Mouse (Mus musculus) forebrain, embryonic 12.5 days (tissue): ENCODE data around the gene Kcnt1. TPM values are rescaled to one million over a fixed set of nuclear protein-coding genes. Genes with fewer than 3 reads are reported as not detected.

Source experiments
- ATAC-seq: fragments of 200-750 bp; cut with Nextera tagmentation; 2 replicates; pipeline ENCODE4 v1.8.0; 2017; ENCODE audit warnings: moderate TSS enrichment; ENCODE audit not compliant: low FRiP score
- H3K27ac ChIP-seq: fragments of 300-500 bp; sonication (generic); 2 replicates; pipeline ENCODE4 v1.5.1; 2016; ENCODE audit warnings: mild to moderate bottlenecking
- H3K27me3 ChIP-seq: fragments of 300-500 bp; sonication (generic); 2 replicates; pipeline ENCODE4 v1.6.1; 2016; ENCODE audit warnings: mild to moderate bottlenecking
- H3K36me3 ChIP-seq: fragments of 300-500 bp; sonication (generic); replicated peaks from 2 replicates; pipeline ENCODE4 v1.6.1; 2016; ENCODE audit warnings: mild to moderate bottlenecking
- H3K4me1 ChIP-seq: fragments of 300-500 bp; sonication (generic); 2 replicates; pipeline ENCODE4 v1.6.1; 2016
- H3K4me2 ChIP-seq: fragments of 300-500 bp; sonication (generic); 2 replicates; pipeline ENCODE4 v1.6.1; 2016; ENCODE audit warnings: mild to moderate bottlenecking, moderate library complexity
- H3K4me3 ChIP-seq: fragments of 300-500 bp; sonication (generic); replicated peaks from 2 replicates; pipeline ENCODE4 v1.5.1; 2016; ENCODE audit warnings: mild to moderate bottlenecking
- H3K9ac ChIP-seq: fragments of 300-500 bp; sonication (generic); 2 replicates; pipeline ENCODE4 v1.6.1; 2016; ENCODE audit warnings: mild to moderate bottlenecking
- H3K9me3 ChIP-seq: fragments of 300-500 bp; sonication (generic); 2 replicates; pipeline ENCODE4 v1.6.1; 2016
- WGBS: fragments of 180-500 bp; shearing (Covaris S2); methylation state at CpG from one replicate; pipeline ENCODE4 v1.1.7; 2016; 5-methylcytosine and 5-hydroxymethylcytosine counted together
- polyA plus RNA-seq: library from polyadenylated mRNA; unstranded; fragments of >200 nt; fragmentation: Nextera tagmentation; extraction: Ambion mirVana; gene quantifications from 2 replicates; pipeline ENCODE4 v1.2.1, GENCODE M21; 2016

Gene Kcnt1
- polyA plus RNA-seq, 1 experiment from 2014 or later = 1.6 TPM

DNA sequence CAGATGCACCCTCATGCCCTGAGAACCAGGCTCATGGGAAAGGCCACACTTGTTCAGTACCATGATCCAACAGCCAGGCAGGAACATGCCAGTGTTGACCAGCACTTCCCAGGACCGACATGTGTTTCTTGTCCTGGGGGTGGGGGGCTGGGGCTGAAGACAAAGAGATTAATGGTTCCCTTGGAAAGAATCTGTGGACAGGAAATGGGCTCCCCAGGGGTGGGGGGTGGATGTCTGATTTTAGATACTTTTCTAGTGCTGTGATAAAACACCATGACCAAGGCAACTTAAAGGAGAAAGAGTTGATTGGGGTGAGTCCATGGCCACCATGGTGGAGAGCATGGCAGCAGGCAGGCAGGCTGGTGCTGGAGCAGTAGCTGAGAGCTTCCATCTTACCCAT, 18.7 kb downstream of the Kcnt1 start:
- Histone ChIP-seq H3K27me3 (peaks cover 21% of the 10 kb centered on the region), H3K4me2 (no peak overlapping the region), H3K9me3 (no peaks in the 10 kb centered on the region), H3K4me3 (no peak overlapping the region), H3K4me1 (peaks cover 6% of the 10 kb centered on the region), H3K36me3 (no peaks in the 10 kb centered on the region), H3K27ac (no peak overlapping the region), H3K9ac (no peak overlapping the region)
- ATAC-seq = no peak
- WGBS = 74% methylated on average over 1 of the region's 1 CpGs

GRCm38 (mm10) chr2:25884756-25885155, 21.2 kb downstream of the Kcnt1 start:
- H3K9ac ChIP-seq = no peak overlapping the region
- H3K27me3 ChIP-seq = 0 out of 2 replicates have a peak, but pooled peaks cover 3% of the 10 kb centered on the region
- no peaks in the 10 kb centered on the region for H3K4me1 ChIP-seq
- WGBS = 82% methylated on average over 3 of the region's 3 CpGs
- H3K4me3 ChIP-seq = no peak overlapping the region
- no peaks in the 10 kb centered on the region for H3K36me3 ChIP-seq
- H3K4me2 ChIP-seq = no peak overlapping the region
- ATAC-seq = no peak
- no peak overlapping the region for H3K27ac ChIP-seq
- no peaks in the 10 kb centered on the region for H3K9me3 ChIP-seq

GRCm38 (mm10) chr2:25887226-25887625, 23.7 kb downstream of the Kcnt1 start:
- Histone ChIP-seq H3K27ac (no peak overlapping the region), H3K9me3 (no peaks in the 10 kb centered on the region), H3K4me1 (no peaks in the 10 kb centered on the region), H3K36me3 (no peaks in the 10 kb centered on the region), H3K4me3 (no peak overlapping the region), H3K27me3 (no peaks in the 10 kb centered on the region), H3K9ac (no peak overlapping the region), H3K4me2 (no peak overlapping the region)
- 75% methylated on average over 8 of the region's 8 CpGs for WGBS
- no peak for ATAC-seq

- Histone ChIP-seq H3K9ac (no peak overlapping the region), H3K36me3 (no peaks in the 10 kb centered on the region), H3K4me2 (no peak overlapping the region), H3K9me3 (no peaks in the 10 kb centered on the region), H3K4me3 (no peak overlapping the region), H3K27ac (no peak overlapping the region), H3K27me3 (no peaks in the 10 kb centered on the region), H3K4me1 (no peaks in the 10 kb centered on the region)
- WGBS = 64% methylated on average over 5 of the region's 5 CpGs
- no peak for ATAC-seq
Observed at GRCm38 (mm10) chr2:25888144-25888543, 24.6 kb downstream of the Kcnt1 start.

- no peaks in the 10 kb centered on the region for H3K36me3 ChIP-seq
- no peak for ATAC-seq
- 85% methylated on average over 7 of the region's 7 CpGs for WGBS
Observed at GRCm38 (mm10) chr2:25892440-25892839, 28.9 kb downstream of the Kcnt1 start.

GRCm38 (mm10) chr2:25898970-25899369, 35.4 kb downstream of the Kcnt1 start:
- Histone ChIP-seq H3K27me3 (no peaks in the 10 kb centered on the region), H3K9ac (no peak overlapping the region), H3K4me3 (no peak overlapping the region), H3K9me3 (no peaks in the 10 kb centered on the region), H3K36me3 (no peaks in the 10 kb centered on the region), H3K4me2 (no peak overlapping the region), H3K4me1 (no peaks in the 10 kb centered on the region), H3K27ac (no peak overlapping the region)
- WGBS = 82% methylated on average over 9 of the region's 9 CpGs
- no peak for ATAC-seq

More at GRCm38 (mm10) chr2:25892440-25892839, 28.9 kb downstream of the Kcnt1 start:
- no peak overlapping the region for H3K9ac ChIP-seq
- H3K4me3 ChIP-seq = no peak overlapping the region
- no peaks in the 10 kb centered on the region for H3K4me1 ChIP-seq
- H3K27me3 ChIP-seq = no peaks in the 10 kb centered on the region
- H3K27ac ChIP-seq = no peak overlapping the region
- no peak overlapping the region for H3K4me2 ChIP-seq
- no peaks in the 10 kb centered on the region for H3K9me3 ChIP-seq

DNA sequence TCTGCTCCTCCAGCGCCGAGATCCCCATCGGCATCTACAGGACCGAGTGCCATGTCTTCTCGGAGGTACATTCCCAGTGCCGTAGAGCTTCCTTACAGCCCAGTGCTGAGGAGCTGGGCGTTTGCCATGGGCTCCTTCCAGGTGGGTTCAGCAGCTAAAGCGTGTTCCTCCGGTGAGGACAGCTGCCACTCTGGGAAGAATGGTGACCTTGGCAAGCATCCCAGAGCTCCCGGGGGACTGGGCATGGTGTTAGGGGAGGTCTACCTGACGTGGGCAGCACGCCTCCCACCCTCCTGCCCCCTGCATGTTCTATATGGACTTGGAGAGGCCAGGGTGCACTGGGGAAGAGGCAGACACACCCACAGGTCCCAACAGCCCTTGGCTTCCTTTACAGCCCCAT, 46.3 kb downstream of the Kcnt1 start:
- WGBS = 86% methylated on average over 12 of the region's 12 CpGs
- no peaks in the 10 kb centered on the region for H3K36me3 ChIP-seq
- H3K9me3 ChIP-seq = no peaks in the 10 kb centered on the region
- H3K4me2 ChIP-seq = no peak overlapping the region
- H3K4me3 ChIP-seq = no peak overlapping the region
- ATAC-seq = no peak
- no peaks in the 10 kb centered on the region for H3K4me1 ChIP-seq
- H3K9ac ChIP-seq = no peak overlapping the region
- H3K27me3 ChIP-seq = no peaks in the 10 kb centered on the region
- no peak overlapping the region for H3K27ac ChIP-seq

DNA sequence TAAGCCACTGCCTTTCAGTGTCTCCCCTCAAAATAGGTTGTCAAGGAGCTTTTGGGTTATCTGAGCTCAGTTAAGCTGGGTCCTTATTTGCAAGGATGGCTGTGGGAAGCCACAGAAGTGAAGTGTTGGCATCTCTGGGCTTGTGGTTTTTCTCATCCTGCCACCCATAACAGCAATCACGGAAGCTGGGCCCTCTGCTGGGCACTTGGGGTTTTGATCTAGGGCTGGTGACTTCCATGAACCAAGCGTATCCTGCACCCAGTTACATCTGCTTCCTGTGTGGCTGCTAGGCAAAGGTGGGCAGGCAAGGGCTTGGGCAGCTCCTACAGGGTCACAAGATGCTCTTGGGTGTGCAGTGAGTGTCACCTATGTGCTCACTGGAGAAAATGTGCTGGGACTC, 49.7 kb downstream of the Kcnt1 start:
- H3K27ac ChIP-seq = no peak overlapping the region
- no peak overlapping the region for H3K4me2 ChIP-seq
- H3K4me3 ChIP-seq = no peak overlapping the region
- no peaks in the 10 kb centered on the region for H3K27me3 ChIP-seq
- WGBS = 54% methylated on average over 2 of the region's 2 CpGs
- H3K4me1 ChIP-seq = no peaks in the 10 kb centered on the region
- ATAC-seq = no peak
- no peaks in the 10 kb centered on the region for H3K9me3 ChIP-seq
- no peaks in the 10 kb centered on the region for H3K36me3 ChIP-seq
- no peak overlapping the region for H3K9ac ChIP-seq

- Histone ChIP-seq H3K4me2 (no peak overlapping the region), H3K9ac (no peak overlapping the region), H3K27me3 (no peaks in the 10 kb centered on the region), H3K4me1 (no peaks in the 10 kb centered on the region), H3K9me3 (no peaks in the 10 kb centered on the region), H3K36me3 (no peaks in the 10 kb centered on the region), H3K4me3 (no peak overlapping the region), H3K27ac (no peak overlapping the region)
- 92% methylated on average over 4 of the region's 4 CpGs for WGBS
- no peak for ATAC-seq
Observed at GRCm38 (mm10) chr2:25914201-25914600, 50.7 kb downstream of the Kcnt1 start.

- Histone ChIP-seq H3K9me3 (no peaks in the 10 kb centered on the region), H3K9ac (no peak overlapping the region), H3K4me2 (no peak overlapping the region), H3K27ac (no peak overlapping the region), H3K4me1 (no peaks in the 10 kb centered on the region), H3K4me3 (no peak overlapping the region), H3K27me3 (no peaks in the 10 kb centered on the region), H3K36me3 (no peaks in the 10 kb centered on the region)
- no peak for ATAC-seq
- 87% methylated on average over 5 of the region's 5 CpGs for WGBS
Observed at GRCm38 (mm10) chr2:25914821-25915220, 51.3 kb downstream of the Kcnt1 start.

- no peaks in the 10 kb centered on the region for H3K9me3 ChIP-seq
- WGBS = 90% methylated on average over 2 of the region's 2 CpGs
- ATAC-seq = no peak
- no peak overlapping the region for H3K4me3 ChIP-seq
- H3K36me3 ChIP-seq = no peaks in the 10 kb centered on the region; the same call in 1 of the 2 replicates
- H3K9ac ChIP-seq = no peak overlapping the region
- H3K27me3 ChIP-seq = no peaks in the 10 kb centered on the region
- peaks cover 6% of the 10 kb centered on the region; the same call in 1 of the 2 replicates for H3K4me1 ChIP-seq
- H3K27ac ChIP-seq = no peak overlapping the region
- no peak overlapping the region for H3K4me2 ChIP-seq
Observed at GRCm38 (mm10) chr2:25918408-25918807, 54.9 kb downstream of the Kcnt1 start.

DNA sequence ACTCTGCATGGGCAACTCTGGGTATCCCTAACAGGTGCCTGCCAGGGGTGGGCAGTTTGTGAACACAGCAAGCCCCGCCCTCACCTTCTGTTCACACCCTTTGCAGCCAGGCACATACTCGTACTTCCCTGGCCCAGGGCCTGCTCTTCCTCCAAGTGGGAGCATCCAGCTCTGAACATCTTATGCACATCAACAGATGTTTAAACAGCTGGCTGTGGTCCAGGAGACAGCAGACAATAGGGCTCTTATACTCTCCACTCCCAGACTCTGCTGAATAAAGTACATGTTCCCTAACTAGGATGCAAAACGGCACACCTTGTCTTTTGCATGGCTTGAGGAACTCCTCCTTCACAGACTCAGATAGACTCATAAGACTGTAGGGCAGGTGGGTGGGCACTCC, 56.4 kb downstream of the Kcnt1 start:
- Histone ChIP-seq H3K4me2 (no peak overlapping the region), H3K9ac (no peak overlapping the region), H3K36me3 (peaks cover 10% of the 10 kb centered on the region), H3K4me1 (peaks cover 6% of the 10 kb centered on the region; the same call in 1 of the 2 replicates), H3K9me3 (no peaks in the 10 kb centered on the region), H3K27ac (no peak overlapping the region), H3K4me3 (no peak overlapping the region), H3K27me3 (no peaks in the 10 kb centered on the region)
- 56% methylated on average over 3 of the region's 3 CpGs for WGBS
- no peak for ATAC-seq

DNA sequence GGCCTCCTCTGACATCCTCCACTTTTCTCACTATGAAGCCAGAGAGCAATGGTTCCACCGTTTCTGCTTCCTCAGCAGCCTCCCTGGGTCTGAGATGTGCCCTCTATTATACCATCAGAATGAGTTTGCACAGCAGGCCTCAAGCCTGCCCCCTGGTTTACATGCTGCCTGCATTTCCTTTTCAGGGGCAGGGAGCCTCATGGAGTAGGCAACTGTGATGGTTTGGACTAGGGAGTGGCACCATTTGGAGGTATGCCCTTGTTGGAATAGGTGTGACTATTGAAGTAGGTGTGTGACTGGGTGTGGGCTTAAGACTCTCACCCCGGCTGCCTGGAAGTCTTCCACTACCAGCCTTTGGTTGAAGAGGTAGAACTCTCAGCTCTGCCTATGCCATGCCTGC, 60.3 kb downstream of the Kcnt1 start:
- no peak overlapping the region for H3K4me2 ChIP-seq
- H3K9ac ChIP-seq = no peak overlapping the region
- H3K27ac ChIP-seq = no peak overlapping the region
- ATAC-seq = no peak
- no peaks in the 10 kb centered on the region for H3K9me3 ChIP-seq
- H3K4me1 ChIP-seq = peaks cover 6% of the 10 kb centered on the region; the same call in 1 of the 2 replicates
- H3K4me3 ChIP-seq = no peak overlapping the region
- WGBS = 86% methylated on average over 2 of the region's 2 CpGs
- peaks cover 46% of the 10 kb centered on the region for H3K36me3 ChIP-seq
- no peaks in the 10 kb centered on the region for H3K27me3 ChIP-seq
